Mouse (Mus musculus) neural tube, embryonic 10.5 days (tissue): Measurements from ENCODE around the gene B3gat3.
"Not testable (repeated sequence)": the region's sequence is repeated elsewhere in the genome, so short reads cannot be mapped to it uniquely, and the experiment has no call there.

Experiments
- DNase-seq: peaks from one replicate; pipeline ENCODE4 v3.0.0-alpha.2; 2017; ENCODE audit warnings: low spot score; ENCODE audit errors: extremely low spot score

Gene B3gat3

DNA sequence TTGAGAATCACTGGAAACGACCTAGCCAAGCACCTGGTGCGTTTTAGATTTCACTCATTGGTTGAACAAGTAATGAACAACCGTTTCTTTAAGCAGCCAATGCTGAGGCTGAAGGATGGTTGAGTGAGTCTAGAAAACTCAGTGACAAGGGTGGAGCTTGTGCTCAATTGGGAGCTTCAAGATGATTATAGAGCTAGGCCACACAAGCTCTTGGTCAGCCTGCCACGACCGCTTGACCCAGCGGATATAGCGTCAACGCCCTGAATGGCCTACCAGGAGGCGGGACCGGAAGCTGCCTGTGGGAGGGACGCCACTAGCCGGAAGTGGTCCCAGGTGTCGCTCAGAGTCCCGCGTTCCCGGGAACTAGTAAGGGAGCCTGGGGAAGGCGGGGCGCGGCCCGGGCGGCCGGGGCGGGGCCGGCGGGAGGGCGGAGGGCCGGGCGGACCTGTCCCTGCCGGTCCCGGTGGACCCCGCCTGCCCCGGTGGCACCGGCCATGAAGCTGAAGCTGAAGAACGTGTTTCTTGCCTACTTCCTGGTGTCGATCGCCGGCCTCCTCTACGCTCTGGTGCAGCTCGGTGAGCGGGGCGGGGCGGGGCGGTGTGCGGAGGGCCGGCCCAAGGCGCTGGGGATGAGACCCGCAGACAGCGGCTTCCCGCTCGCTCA, at the start of gene B3gat3:
Gene B3gat3 (plus strand): TSS at position 302 of the 664 bp plus-strand sequence.
- DNase-seq = peak; percentile 99

DNA sequence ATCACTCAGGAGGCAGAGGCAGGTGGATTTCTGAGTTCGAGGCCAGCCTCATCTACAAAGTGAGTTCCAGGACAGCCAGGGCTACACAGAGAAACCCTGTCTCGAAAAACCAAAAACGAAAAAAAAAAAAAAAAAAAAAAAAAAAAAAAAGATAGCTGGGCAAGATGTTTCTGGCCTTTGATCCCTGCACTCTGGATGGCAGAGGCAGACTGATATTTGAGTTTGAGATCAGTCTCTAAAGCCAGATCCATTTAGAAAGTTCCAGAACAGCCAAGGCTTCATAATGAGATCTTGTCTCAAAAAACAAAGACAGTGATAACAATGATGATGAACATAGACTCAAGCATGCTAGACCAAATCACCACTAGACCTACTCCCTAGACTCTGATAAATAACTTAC, 49.8 kb upstream of the B3gat3 start:
- DNase-seq = not testable (repeated sequence)

DNA sequence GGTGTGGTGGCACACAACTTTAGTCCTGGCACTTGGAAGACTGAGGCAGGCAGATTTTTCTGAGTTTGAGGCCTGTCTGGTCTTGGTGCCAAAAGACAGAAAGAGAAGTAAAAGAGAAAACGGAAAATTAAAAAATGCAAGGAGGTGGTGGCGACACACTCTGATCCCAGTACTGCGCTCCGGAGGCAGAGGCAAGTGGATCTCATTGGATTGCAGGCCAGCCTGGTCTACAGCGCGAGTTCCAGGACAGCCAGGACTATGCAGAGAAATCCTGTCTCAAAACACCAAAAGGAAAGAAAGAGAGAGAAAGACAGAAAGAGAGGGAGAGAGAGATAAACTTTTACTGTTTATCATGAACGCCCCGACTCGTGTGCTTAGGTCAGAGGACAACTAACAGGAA, 49.3 kb upstream of the B3gat3 start:
- DNase-seq = no peak

DNA sequence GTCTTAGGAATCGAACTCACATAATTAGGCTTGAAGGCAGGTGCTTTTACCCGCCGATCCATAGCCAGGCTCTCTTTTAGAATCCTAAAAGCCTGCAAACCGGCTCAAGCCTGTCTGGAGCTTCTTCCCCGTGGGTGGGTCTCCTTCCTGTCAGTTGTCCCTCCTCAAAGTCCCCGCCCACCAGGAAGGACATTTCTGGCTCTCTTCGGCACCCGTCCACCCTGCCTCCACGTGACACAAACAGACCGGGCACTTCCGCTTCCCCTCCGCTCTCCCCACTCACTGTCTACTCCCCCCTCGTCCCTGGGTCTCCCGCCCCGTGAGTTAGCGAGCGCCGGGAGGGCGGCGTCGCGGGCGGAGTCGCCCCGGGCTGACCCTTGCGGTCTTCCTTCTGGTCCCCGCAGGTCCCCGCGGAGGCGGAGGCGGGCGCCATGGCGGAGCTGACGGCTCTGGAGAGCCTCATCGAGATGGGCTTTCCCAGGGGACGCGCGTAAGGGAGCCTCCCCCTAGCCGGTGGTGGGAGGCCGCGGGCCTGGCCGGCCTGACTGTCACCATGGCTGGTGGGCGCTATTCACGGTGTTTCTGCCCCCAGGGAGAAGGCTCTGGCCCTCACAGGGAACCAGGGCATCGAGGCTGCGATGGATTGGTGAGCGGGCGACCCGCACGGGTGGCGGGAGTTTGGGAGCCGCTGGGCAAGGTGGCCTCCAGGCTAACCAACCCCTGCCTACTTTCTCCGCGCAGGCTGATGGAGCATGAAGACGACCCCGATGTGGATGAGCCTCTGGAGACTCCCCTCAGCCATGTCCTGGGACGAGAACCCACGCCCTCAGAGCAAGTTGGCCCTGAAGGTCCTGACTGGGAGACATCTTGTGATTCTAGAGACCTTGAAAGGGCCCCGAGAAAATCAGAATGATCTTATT, 48.6 kb upstream of the B3gat3 start, which contains the start of gene Ubxn1:
Gene Ubxn1 (plus strand): TSS at position 230 of the 920 bp plus-strand sequence.
- peak; percentile 95 for DNase-seq

DNA sequence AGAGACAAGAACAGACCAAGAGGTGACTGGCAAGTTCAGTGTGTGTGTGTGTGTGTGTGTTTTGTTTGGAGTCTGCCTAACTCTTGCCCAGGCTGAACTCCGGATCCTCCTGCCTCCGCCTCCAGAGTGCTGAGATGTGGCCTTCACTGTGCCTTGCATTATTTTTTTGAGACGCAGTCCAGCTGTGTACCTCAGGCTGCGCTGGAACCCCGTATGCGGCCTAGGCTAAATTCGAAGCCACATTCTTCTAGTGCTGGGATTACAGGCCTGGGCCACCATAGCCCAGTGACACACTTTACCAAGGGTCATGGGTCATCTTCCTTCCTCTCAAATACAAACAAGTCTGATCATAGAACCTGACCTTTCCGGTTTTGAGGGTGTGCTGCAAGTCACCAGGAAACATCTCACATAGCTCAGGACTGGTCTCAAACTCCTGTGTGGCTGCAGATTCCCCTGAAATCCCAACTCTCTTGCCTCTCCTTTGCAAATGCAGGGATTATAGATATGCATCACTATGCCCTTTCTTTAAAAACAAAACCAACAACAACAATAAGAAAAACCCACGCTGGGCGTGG, 47.8 kb upstream of the B3gat3 start:
- no peak for DNase-seq

DNA sequence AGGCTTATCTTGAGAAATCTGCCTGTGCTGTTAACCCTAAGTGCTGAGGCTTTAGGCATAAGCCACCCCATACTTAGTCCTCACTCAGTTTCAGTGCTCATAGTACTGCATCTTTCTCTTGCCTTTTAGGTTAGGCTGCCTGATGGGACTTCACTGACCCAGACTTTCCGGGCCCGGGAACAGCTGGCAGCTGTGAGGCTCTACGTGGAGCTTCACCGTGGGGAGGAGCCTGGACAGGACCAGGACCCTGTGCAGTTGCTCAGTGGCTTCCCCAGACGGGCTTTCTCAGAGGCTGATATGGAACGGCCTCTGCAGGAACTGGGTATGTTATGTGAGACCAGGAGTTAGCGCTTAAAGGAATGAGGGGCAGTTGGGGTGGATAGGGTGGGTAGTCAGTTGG, 45.1 kb upstream of the B3gat3 start:
- DNase-seq = no peak

DNA sequence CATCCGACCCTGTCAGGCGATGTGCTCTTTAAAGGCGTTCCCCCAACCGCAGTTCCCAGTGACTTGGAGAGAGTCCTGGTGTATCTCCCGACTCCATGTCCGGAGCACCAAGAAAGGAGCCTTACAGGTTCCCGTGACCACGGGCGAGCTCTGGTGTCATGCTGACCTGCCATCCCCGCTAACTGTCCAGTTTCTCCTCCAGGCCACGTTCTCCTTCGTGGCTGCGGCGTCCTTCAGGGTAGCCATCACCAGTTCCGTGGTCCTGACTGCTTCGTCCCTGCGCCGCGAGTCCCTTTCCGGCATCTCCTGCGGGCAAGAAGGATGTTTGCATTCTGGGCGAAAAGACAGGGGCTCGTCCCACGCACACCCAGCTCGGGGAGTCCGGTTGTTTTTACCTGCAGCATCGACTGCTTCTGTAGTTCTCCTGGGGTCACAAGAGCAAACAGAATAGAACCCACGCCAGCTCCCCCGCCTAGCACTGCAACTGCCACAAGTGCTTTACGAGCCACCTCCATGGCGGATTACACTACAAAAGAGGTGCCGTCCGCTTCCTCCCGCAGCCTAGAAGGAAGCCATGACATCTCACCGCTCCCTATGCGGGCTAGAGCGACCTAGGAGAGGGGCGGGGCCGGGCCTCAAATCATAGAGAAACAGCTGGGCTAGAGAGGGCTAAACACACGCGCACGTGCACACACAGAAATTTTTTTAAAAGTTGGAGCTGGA, 39.7 kb upstream of the B3gat3 start, which contains the start of gene Uqcc3:
Gene Uqcc3 (minus strand): TSS at position 613 of the 723 bp plus-strand sequence.
- peak; percentile 79 for DNase-seq

DNA sequence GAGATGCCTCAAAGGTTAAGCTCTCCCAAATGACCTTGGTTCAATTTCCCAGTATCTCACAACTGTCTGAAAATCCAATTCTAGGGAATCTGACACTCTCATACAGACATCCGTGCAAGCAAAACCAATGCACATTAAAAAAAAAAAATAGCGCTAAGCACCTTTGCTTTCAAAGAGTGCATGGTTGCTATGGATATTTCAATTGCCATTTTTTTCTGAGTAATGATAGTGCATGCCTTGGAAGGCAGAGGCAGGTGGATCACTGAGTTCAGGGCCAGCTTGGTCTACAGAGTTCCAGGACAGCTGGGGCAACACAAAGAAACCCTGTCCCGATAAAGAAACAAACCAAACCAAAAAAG, 39.2 kb upstream of the B3gat3 start:
- no peak for DNase-seq

DNA sequence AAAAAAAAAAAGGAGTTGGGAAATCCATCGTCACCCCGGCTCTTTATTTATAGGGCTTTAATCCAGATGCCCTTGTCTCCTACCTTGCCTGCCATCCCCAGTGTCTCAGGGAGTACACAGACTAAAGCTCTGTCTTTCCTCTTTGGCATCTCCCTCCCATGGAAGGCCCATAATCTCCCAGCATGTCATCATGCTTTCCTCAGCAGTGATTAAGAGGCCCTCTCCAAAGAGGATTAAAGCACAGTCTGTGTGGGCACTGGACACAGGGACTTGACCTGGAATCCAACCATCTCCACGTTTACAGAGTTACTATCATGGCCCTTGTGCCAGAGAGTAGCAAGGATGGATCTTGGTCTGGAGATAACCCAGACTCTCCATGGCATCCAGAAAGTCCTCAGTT, 36.6 kb upstream of the B3gat3 start, which contains the start of the genes Lbhd1 and Gm49403:
Gene Lbhd1 (plus strand): TSS at position 117 of the 400 bp plus-strand sequence.
Gene Gm49403 (plus strand): TSS at position 315 of the 400 bp plus-strand sequence.
- DNase-seq = no peak

DNA sequence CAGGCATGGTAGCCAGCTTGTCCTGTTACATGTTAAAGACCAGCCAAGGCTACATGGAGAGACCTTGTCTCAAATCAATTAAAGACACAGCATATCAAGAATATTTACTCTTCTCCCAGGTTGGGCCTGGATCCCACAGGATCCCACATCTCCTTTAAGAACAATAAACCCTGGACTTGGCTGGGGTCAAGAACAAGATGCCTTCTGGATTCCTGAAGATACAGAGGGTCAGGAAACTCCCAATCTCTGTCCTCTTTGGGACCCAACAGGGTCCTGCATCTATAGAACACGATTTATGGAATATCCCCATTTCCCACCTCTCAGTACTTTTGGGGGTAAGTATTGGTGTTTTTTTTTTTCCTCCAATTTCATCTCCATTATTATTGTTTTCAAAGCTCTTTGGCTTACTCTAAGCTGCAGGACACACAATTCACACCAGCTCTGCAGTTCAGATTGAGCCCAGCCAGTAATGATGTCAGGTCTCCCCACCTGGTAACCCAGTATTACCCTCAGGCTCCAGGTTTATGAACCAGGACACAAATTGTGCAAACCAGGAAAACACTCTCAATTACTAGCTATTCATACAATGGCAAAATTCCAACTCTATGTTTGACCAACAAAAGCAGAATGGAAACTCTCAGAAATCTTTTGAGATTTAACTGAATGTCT, 33.1 kb upstream of the B3gat3 start:
- DNase-seq = no peak

DNA sequence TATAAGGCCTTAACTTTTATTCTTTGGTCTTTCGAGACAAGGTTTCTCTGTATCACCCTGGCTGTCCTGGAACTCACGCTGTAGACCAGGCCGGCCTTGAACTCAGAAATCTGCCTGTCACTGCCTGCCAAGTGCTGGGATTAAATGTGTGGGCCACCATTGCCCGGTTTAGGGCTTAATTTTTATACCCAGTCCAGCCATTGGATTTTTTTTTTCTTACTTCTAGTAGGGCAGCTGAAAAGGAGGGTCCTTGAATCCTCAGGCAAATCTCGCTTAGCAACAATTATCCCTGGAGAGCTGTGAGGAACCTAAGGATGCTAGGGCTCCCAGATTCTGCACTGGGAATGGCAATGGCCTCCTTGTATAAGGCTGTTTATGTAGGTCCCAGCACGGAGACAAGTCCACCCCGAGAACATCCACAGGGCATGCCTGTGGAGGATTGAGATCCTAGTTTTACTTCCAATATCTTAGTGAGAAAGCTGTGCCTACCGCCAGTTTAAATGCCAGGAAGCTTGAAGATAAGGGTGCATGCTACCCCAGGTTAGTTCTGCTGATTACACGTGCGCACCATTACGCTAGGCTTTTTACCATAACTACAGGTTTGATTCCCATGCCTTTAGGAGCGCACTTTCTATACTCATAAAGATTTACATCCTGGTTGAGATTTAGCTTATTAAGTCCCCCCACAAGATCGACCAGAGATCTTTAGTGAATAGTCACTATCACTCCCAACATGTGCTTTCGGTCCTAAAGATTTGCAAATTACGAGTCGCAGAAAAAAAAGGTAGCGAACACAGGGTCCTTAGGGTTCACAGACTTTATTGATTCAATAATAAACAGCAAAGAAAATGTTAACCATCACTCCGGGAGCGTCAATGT, 32.4 kb upstream of the B3gat3 start:
- DNase-seq = no peak

DNA sequence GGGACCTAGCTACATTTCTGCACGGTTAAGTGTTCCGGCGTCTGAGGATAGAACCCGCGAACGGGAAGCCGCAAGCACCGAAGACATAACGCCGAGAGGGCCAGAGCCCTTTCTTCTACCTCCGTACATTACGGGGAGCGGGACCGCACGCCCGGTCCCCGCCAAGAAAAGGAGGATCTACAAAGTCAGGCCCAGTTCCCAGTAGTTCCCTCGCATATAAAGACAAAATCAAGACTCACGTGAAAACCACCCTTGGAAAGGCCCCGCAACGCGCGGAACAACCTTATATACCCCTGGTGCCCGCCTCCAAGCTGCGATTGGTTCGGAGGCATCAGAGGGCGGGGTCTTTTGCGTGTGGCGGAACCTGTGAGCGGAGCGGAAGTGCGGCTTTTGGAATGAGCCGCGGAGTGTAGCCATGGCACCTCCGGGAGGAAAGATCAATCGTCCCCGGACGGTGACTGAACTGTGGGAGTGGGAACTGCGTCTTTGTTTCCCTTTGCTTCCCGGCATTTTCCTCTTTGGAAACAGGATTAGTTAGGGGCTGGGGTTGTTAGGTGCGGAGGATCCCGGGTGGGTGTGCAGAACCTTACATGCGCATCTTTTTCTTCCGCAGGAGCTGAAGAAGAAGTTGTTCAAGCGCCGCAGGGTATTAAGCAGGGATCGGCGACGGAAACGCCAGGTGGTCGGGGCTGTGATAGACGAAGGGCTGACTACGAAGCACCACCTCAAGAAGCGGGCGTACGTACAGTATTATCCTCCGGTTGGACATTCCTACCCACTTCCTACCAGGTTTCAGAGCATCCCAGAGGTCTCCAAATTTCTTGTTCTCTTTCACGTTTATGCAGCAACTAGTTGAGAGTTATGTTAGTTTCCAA, 31.4 kb upstream of the B3gat3 start, which contains the start of the genes 1810009A15Rik and Gm49416:
Gene 1810009A15Rik (plus strand): TSS at position 343 of the 875 bp plus-strand sequence.
Gene Gm49416 (plus strand): TSS at position 416 of the 875 bp plus-strand sequence.
- peak; percentile 95 for DNase-seq

DNA sequence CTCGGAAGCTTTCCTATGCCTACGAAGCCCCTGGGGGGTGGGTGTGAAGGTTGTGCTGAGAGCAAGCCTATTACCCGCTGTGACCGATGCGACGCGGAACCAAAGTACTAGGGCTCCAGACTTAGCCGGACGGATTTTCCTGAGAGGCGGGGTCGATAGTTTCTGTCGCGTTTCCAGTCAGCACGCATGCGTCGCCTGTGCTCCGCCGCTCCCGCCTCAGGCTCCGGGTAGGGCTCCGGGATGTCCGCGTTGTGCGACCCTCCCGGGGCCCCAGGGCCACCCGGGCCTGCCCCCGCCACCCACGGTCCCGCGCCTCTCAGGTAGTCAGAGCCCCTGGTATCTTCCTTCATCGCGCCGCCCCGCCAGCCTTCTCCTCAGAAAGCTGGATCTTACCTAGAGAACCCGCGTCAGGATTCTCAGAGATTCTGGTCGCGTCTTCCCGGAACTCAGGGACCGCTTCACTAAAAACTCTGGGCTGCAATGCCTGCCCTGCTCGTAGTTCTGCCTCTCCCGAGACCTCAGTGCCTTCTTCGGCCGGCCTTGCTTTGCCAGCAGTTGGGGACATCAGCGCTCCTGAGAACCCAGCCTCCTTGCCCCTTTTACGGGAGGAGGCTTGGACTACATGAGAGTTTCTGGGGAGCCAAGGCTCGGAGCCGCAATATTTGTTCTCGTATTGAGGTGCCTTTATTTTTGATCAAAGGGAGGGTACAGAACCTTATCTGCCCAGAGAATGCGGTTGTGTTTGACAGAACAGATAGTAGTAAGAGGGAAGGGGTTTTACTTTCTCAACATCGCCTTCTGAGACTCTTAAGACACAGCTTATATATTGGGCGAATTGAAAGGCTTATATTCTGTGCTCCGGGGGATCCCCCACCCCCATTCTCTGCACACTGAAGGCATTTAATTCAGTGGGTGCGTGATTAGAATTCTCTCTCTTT, 27.1 kb upstream of the B3gat3 start, which contains the start of gene Ints5:
Gene Ints5 (plus strand): TSS at position 177 of the 938 bp plus-strand sequence.
- peak; percentile 86 for DNase-seq

DNA sequence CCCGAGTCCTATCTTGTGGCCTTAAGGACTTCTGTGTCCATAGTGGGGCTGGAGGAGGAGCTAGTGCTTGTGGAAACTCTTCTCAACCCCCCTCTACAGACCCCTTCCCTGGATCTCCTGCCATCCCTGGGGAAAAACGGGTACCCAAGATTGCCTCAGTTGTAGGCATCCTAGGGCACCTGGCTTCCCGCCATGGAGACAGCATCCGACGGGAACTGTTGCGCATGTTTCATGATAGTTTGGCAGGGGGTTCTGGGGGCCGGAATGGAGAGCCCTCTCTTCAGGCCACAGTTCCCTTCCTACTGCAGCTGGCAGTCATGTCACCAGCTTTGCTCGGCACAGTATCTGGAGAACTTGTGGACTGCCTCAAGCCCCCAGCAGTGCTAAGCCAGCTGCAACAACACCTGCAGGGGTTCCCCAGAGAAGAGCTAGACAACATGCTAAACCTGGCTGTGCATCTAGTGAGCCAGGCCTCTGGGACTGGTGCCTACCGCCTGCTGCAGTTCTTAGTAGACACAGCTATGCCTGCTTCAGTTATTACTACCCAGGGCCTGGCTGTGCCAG, 24.7 kb upstream of the B3gat3 start:
- DNase-seq = no peak

DNA sequence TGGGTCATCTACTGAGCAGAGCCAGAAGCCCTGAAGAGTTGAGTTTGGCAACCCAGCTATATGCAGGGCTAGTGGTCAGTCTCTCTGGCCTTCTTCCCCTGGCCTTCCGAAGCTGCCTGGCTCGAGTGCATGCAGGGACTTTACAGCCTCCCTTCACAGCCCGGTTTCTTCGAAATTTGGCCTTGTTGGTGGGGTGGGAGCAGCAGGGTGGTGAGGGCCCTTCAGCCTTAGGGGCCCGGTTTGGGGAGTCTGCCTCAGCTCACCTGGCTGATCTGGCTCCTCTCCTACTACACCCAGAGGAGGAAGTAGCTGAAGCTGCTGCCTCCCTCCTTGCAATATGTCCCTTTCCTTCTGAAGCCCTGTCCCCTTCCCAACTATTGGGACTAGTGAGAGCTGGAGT, 23.9 kb upstream of the B3gat3 start:
- DNase-seq = not testable (repeated sequence)

DNA sequence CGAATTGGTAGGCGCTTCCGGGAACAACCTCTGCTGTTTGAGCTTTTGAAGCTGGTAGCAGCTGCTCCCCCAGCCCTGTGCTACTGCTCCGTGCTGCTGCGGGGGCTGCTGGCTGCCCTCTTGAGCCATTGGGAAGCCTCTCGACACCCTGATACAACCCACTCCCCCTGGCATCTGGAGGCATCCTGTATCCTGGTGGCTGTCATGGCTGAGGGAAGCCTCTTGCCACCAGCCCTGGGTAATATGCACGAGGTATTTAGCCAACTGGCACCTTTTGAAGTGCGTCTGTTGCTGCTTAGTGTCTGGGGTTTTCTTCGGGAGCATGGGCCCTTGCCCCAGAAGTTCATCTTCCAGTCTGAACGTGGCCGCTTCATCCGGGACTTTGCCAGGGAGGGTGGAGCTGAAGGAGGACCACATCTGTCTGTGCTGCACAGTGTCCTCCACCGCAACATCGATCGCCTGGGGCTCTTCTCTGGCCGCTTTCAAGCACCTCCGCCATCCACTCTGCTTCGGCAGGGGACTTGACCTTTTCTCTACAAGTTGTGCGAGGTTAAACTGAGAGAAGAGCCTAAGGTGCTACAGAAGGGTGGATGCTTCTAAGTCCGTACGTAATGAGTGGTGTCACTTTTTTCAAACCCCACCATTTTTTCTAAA, 22.8 kb upstream of the B3gat3 start:
- peak; percentile 47 for DNase-seq
